Mouse (Mus musculus): Measurements from ENCODE around the gene Abca5. TPM values are rescaled to one million over a fixed set of nuclear protein-coding genes. Genes with fewer than 3 reads are reported as not detected.
"Not testable (repeated sequence)": the region's sequence is repeated elsewhere in the genome, so short reads cannot be mapped to it uniquely, and the experiment has no call there.

The Abca5 gene
- total and polyA plus RNA-seq, 2 experiments from 2014 or later: 8.3 to 23.9 TPM

- H3K27ac ChIP-seq (ENCODE audit: low read depth, low read length): no peak overlapping the region
- ATAC-seq (no peak), DNase-seq (no peak)
- no peak overlapping the region for H3K4me2 ChIP-seq (ENCODE audit: low read depth)
- no peak for TF ChIP-seq CTCF (IDR thresholded peaks at IDR 0.05; ENCODE audit: low read depth)
- no peaks in the 10 kb centered on the region for H3K27me3 ChIP-seq (ENCODE audit: insufficient read depth, low read length)
- 75% methylated on average over 8 of the region's 8 CpGs for WGBS
- no peaks in the 10 kb centered on the region for H3K9me3 ChIP-seq (ENCODE audit: low read length)
- H3K4me1 ChIP-seq (ENCODE audit: insufficient read depth): no peaks in the 10 kb centered on the region
- no peak overlapping the region for H3K4me3 ChIP-seq (ENCODE audit: low read depth, low read length)
- H3K36me3 ChIP-seq (ENCODE audit: insufficient read depth): no peaks in the 10 kb centered on the region
- H3K9ac ChIP-seq: no peak overlapping the region
Observed at GRCm38 (mm10) chr11:110371827-110372226, 34.3 kb upstream of the Abca5 start.

GRCm38 (mm10) chr11:110369312-110370019 is 31.9 kb upstream of the Abca5 start:
- Histone ChIP-seq H3K36me3 (ENCODE audit: insufficient read depth) (no peaks in the 10 kb centered on the region), H3K9me3 (ENCODE audit: low read length) (no peaks in the 10 kb centered on the region), H3K4me3 (ENCODE audit: low read depth, low read length) (no peak overlapping the region), H3K4me1 (ENCODE audit: insufficient read depth) (no peaks in the 10 kb centered on the region), H3K27me3 (ENCODE audit: insufficient read depth, low read length) (no peaks in the 10 kb centered on the region), H3K27ac (ENCODE audit: low read depth, low read length) (no peak overlapping the region), H3K9ac (no peak overlapping the region), H3K4me2 (ENCODE audit: low read depth) (no peak overlapping the region)
- no peak for DNase-seq
- ATAC-seq: no peak
- 25% methylated on average over 15 of the region's 15 CpGs for whole genome bisulfite sequencing
- TF ChIP-seq CTCF (IDR thresholded peaks at IDR 0.05; ENCODE audit: low read depth): no peak

GRCm38 (mm10) chr11:110367638-110368037 is 30.1 kb upstream of the Abca5 start:
- 94% methylated on average over 13 of the region's 13 CpGs for whole genome bisulfite sequencing
- Histone ChIP-seq H3K27me3 (ENCODE audit: insufficient read depth, low read length) (no peaks in the 10 kb centered on the region), H3K4me2 (ENCODE audit: low read depth) (no peak overlapping the region), H3K27ac (ENCODE audit: low read depth, low read length) (no peak overlapping the region), H3K4me3 (ENCODE audit: low read depth, low read length) (no peak overlapping the region), H3K36me3 (ENCODE audit: insufficient read depth) (no peaks in the 10 kb centered on the region), H3K9ac (no peak overlapping the region), H3K9me3 (ENCODE audit: low read length) (no peaks in the 10 kb centered on the region), H3K4me1 (ENCODE audit: insufficient read depth) (no peaks in the 10 kb centered on the region)
- DNase-seq (no peak), ATAC-seq (no peak)
- TF ChIP-seq CTCF (IDR thresholded peaks at IDR 0.05; ENCODE audit: low read depth): no peak

GRCm38 (mm10) chr11:110366902-110367301 is 29.4 kb upstream of the Abca5 start:
- no peaks in the 10 kb centered on the region for H3K27me3 ChIP-seq (ENCODE audit: insufficient read depth, low read length)
- no peak overlapping the region for H3K27ac ChIP-seq (ENCODE audit: low read depth, low read length)
- H3K9ac ChIP-seq: no peak overlapping the region
- H3K9me3 ChIP-seq (ENCODE audit: low read length): no peaks in the 10 kb centered on the region
- H3K4me2 ChIP-seq (ENCODE audit: low read depth): no peak overlapping the region
- DNase-seq (no peak), ATAC-seq (no peak)
- 82% methylated on average over 3 of the region's 3 CpGs for WGBS
- TF ChIP-seq CTCF (IDR thresholded peaks at IDR 0.05; ENCODE audit: low read depth): 0 out of 2 replicates have a peak, but pooled peaks have one; percentile 14
- H3K36me3 ChIP-seq (ENCODE audit: insufficient read depth): no peaks in the 10 kb centered on the region
- no peaks in the 10 kb centered on the region for H3K4me1 ChIP-seq (ENCODE audit: insufficient read depth)
- no peak overlapping the region for H3K4me3 ChIP-seq (ENCODE audit: low read depth, low read length)

GRCm38 (mm10) chr11:110365016-110365415 is 27.5 kb upstream of the Abca5 start:
- TF ChIP-seq CTCF (IDR thresholded peaks at IDR 0.05; ENCODE audit: low read depth): peak; percentile 61
- H3K4me1 ChIP-seq (ENCODE audit: insufficient read depth): no peaks in the 10 kb centered on the region
- H3K27me3 ChIP-seq (ENCODE audit: insufficient read depth, low read length): no peaks in the 10 kb centered on the region
- no peak overlapping the region for H3K4me3 ChIP-seq (ENCODE audit: low read depth, low read length)
- H3K9me3 ChIP-seq (ENCODE audit: low read length): no peaks in the 10 kb centered on the region
- ATAC-seq: no peak
- H3K27ac ChIP-seq (ENCODE audit: low read depth, low read length): no peak overlapping the region
- H3K36me3 ChIP-seq (ENCODE audit: insufficient read depth): no peaks in the 10 kb centered on the region
- peak; percentile 43 for DNase-seq
- no peak overlapping the region for H3K9ac ChIP-seq
- no peak overlapping the region for H3K4me2 ChIP-seq (ENCODE audit: low read depth)
- 78% methylated on average over 3 of the region's 3 CpGs for WGBS

GRCm38 (mm10) chr11:110357756-110358551 is 20.4 kb upstream of the Abca5 start:
- Histone ChIP-seq H3K27ac (ENCODE audit: low read depth, low read length) (no peak overlapping the region), H3K4me3 (ENCODE audit: low read depth, low read length) (no peak overlapping the region), H3K4me1 (ENCODE audit: insufficient read depth) (no peaks in the 10 kb centered on the region), H3K4me2 (ENCODE audit: low read depth) (no peak overlapping the region), H3K9me3 (ENCODE audit: low read length) (no peaks in the 10 kb centered on the region), H3K27me3 (ENCODE audit: insufficient read depth, low read length) (no peaks in the 10 kb centered on the region), H3K9ac (no peak overlapping the region), H3K36me3 (ENCODE audit: insufficient read depth) (no peaks in the 10 kb centered on the region)
- peak; percentile 68 for TF ChIP-seq CTCF (IDR thresholded peaks at IDR 0.05; ENCODE audit: low read depth)
- 67% methylated on average over 16 of the region's 16 CpGs for WGBS
- ATAC-seq (0 out of 2 replicates have a peak, but pooled peaks have one; percentile 27), DNase-seq (peak; percentile 52)

GRCm38 (mm10) chr11:110355131-110355530 is 17.6 kb upstream of the Abca5 start:
- not testable (repeated sequence) for ATAC-seq; DNase-seq; H3K36me3 ChIP-seq (ENCODE audit: insufficient read depth); H3K4me2 ChIP-seq (ENCODE audit: low read depth); H3K9ac ChIP-seq; H3K9me3 ChIP-seq (ENCODE audit: low read length); H3K4me1 ChIP-seq (ENCODE audit: insufficient read depth); H3K27me3 ChIP-seq (ENCODE audit: insufficient read depth, low read length); H3K27ac ChIP-seq (ENCODE audit: low read depth, low read length); H3K4me3 ChIP-seq (ENCODE audit: low read depth, low read length)
- whole genome bisulfite sequencing: 79% methylated on average over 9 of the region's 9 CpGs
